Mouse (Mus musculus) forebrain, embryonic 16.5 days (tissue): ENCODE measurements at regions not wholly inside any gene's neighbourhood (a gene's known extent, or its start where the extent isn't known, plus 50 kb on each side); places are given as distances from the start of the nearest gene placed in this dataset. TPM values are rescaled to one million over a fixed set of nuclear protein-coding genes. Genes with fewer than 3 reads are reported as not detected.

Experiments used
- ATAC-seq: fragments of 200-750 bp; cut with Nextera tagmentation; 2 replicates; pipeline ENCODE4 v1.8.0; 2017; ENCODE audit warnings: mild to moderate bottlenecking, moderate library complexity
- H3K27ac ChIP-seq: fragments of 300-500 bp; sonication (generic); 2 replicates; pipeline ENCODE4 v1.5.1; 2014; ENCODE audit warnings: low read length, control low read depth
- H3K27me3 ChIP-seq: fragments of 300-500 bp; sonication (generic); replicated peaks from 2 replicates; pipeline ENCODE4 v1.6.1; 2014; ENCODE audit warnings: low read length; ENCODE audit not compliant: control insufficient read depth, insufficient read depth
- H3K36me3 ChIP-seq: fragments of 300-500 bp; sonication (generic); 2 replicates; pipeline ENCODE4 v1.6.1; 2014; ENCODE audit not compliant: control insufficient read depth, insufficient read depth
- H3K4me1 ChIP-seq: fragments of 300-500 bp; sonication (generic); replicated peaks from 2 replicates; pipeline ENCODE4 v1.6.1; 2014; ENCODE audit warnings: low read length; ENCODE audit not compliant: control insufficient read depth, insufficient read depth
- H3K4me2 ChIP-seq: fragments of 300-500 bp; sonication (generic); 2 replicates; pipeline ENCODE4 v1.6.1; 2014; ENCODE audit warnings: mild to moderate bottlenecking, low read length, control low read depth
- H3K4me3 ChIP-seq: fragments of 300-500 bp; sonication (generic); replicated peaks from 2 replicates; pipeline ENCODE4 v1.5.1; 2014; ENCODE audit warnings: mild to moderate bottlenecking, low read length, control low read depth
- H3K9ac ChIP-seq: fragments of 300-500 bp; sonication (generic); replicated peaks from 2 replicates; pipeline ENCODE4 v1.6.1; 2014; ENCODE audit warnings: low read depth, low read length, control low read depth
- H3K9me3 ChIP-seq: fragments of 300-500 bp; sonication (generic); 2 replicates; pipeline ENCODE4 v1.6.1; 2016; ENCODE audit warnings: low read length; ENCODE audit not compliant: control insufficient read depth
- WGBS: fragments of 180-500 bp; shearing (Covaris S2); extraction: QIAGEN DNeasy Blood & Tissue Kit; methylation state at CpG from one replicate; pipeline ENCODE4 v1.1.7; 2014; 5-methylcytosine and 5-hydroxymethylcytosine counted together
- microRNA-seq: library from miRNA; unstranded; fragments of <30 nt; microRNA quantifications from one replicate; pipeline ENCODE4, GENCODE M21; 2017

GRCm38 (mm10) chr5:141182442-141182841 lies 58.8 kb upstream of the Sdk1 start:
- no peaks in the 10 kb centered on the region for H3K9me3 ChIP-seq

GRCm38 (mm10) chr5:141189033-141189432 lies 52.3 kb upstream of the Sdk1 start:
- H3K9ac ChIP-seq, result no peak overlapping the region
- H3K27ac ChIP-seq, result no peak overlapping the region
- H3K36me3 ChIP-seq, result no peaks in the 10 kb centered on the region
- no peak overlapping the region for H3K4me2 ChIP-seq
- no peaks in the 10 kb centered on the region for H3K9me3 ChIP-seq
- no peak overlapping the region for H3K4me3 ChIP-seq
- ATAC-seq, result no peak
- no peaks in the 10 kb centered on the region for H3K27me3 ChIP-seq
- H3K4me1 ChIP-seq, result no peaks in the 10 kb centered on the region
- WGBS, result 76% methylated on average over 2 of the region's 2 CpGs

More at GRCm38 (mm10) chr5:141182442-141182841, 58.8 kb upstream of the Sdk1 start:
- Histone ChIP-seq H3K27ac (no peak overlapping the region), H3K4me2 (no peak overlapping the region), H3K4me1 (no peaks in the 10 kb centered on the region), H3K36me3 (no peaks in the 10 kb centered on the region), H3K9ac (no peak overlapping the region), H3K27me3 (no peaks in the 10 kb centered on the region), H3K4me3 (no peak overlapping the region)
- 80% methylated on average over 6 of the region's 6 CpGs for WGBS
- ATAC-seq, result no peak

Small RNA genes lying in the stretch of these regions (microRNA-seq; reads per million reads assigned to microRNA genes)
- gene Gm26113, result not detected
